Mouse (Mus musculus): ENCODE measurements around the gene Park7. TPM values are rescaled to one million over a fixed set of nuclear protein-coding genes. Genes with fewer than 3 reads are reported as not detected.

Park7 gene
- polyA plus RNA-seq, 1 experiment from 2014 or later: 417 TPM

DNA sequence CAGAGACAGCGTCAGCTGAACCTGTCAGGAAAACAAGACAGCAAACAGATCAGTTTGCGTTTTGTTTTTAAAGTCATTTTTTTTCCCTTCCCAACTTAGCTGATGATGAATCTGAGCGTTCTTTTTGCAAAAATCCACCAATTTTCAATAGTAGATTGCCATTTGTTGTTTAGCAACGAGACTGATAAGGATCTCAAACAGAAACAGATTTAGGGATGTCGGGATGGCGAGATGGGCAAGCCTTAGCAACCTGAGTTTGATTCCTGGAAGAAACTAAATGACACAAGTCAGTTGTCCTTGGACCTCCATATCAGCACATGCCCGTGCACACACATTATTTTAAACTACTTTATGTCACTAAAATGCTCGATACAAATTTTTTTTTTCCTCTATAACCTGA lies 41.6 kb downstream of the Park7 start:
- H3K27ac ChIP-seq (ENCODE audit: low read depth, low read length): no peak overlapping the region
- no peaks in the 10 kb centered on the region for H3K9me3 ChIP-seq (ENCODE audit: control insufficient read depth, low read length)
- peaks cover 14% of the 10 kb centered on the region for H3K4me1 ChIP-seq (ENCODE audit: control insufficient read depth, insufficient read depth, low read length)
- DNase-seq (ENCODE audit: low spot score) (no peak), ATAC-seq (ENCODE audit: insufficient read depth, low FRiP score, low TSS enrichment) (no peak)
- no peak overlapping the region for H3K9ac ChIP-seq (ENCODE audit: low read length)
- no peak overlapping the region for H3K4me2 ChIP-seq (ENCODE audit: low read depth)
- H3K36me3 ChIP-seq (ENCODE audit: control insufficient read depth, insufficient read depth, low read length): no peaks in the 10 kb centered on the region
- 89% methylated on average over 8 of the region's 8 CpGs for WGBS
- no peaks in the 10 kb centered on the region for H3K27me3 ChIP-seq (ENCODE audit: control insufficient read depth, insufficient read depth, low read length)
- H3K4me3 ChIP-seq (ENCODE audit: low read depth, low read length): no peak overlapping the region

DNA sequence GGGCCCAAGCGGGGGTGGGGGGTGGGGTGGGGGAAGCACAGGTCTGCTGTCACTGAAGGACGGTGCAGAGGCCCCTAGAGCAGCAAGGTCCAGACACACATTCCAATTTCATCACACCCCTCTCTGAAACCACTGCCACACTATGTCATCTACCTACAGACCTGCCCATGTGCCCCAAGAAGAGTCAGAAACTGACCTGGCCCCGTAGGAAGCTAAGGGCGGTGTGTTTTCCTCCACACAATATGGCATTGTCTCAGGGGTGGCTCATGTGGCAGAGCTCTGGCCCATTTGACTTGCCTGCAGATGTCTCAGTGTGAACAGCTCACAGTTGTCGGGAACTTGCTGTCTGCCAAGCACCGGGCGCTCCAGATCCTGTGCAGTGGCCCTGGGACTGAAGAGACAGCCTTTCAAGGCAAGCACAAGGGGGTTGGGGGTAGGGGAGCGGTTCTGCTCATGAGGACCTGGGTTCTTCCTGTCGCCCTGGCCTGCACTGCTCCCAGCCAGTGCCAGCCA lies 42.0 kb downstream of the Park7 start:
- DNase-seq (ENCODE audit: low spot score): no peak

GRCm38 (mm10) chr4:150871392-150872138 lies 42.7 kb downstream of the Park7 start:
- Histone ChIP-seq H3K9me3 (ENCODE audit: control insufficient read depth, low read length) (no peaks in the 10 kb centered on the region), H3K36me3 (ENCODE audit: control insufficient read depth, insufficient read depth, low read length) (peaks cover 4% of the 10 kb centered on the region), H3K4me1 (ENCODE audit: control insufficient read depth, insufficient read depth, low read length) (peaks cover 14% of the 10 kb centered on the region), H3K4me2 (ENCODE audit: low read depth) (no peak overlapping the region), H3K4me3 (ENCODE audit: low read depth, low read length) (no peak overlapping the region), H3K27ac (ENCODE audit: low read depth, low read length) (peak overlapping the region; percentile 49), H3K9ac (ENCODE audit: low read length) (peak overlapping the region; percentile 14; the same call in 1 of the 2 replicates), H3K27me3 (ENCODE audit: control insufficient read depth, insufficient read depth, low read length) (no peaks in the 10 kb centered on the region)
- ATAC-seq (ENCODE audit: insufficient read depth, low FRiP score, low TSS enrichment) (no peak), DNase-seq (ENCODE audit: low spot score) (peak; percentile 34)
- 37% methylated on average over 10 of the region's 10 CpGs for WGBS

More for the DNA sequence above, 42.0 kb downstream of the Park7 start:
- H3K4me1 ChIP-seq (ENCODE audit: control insufficient read depth, insufficient read depth, low read length): peaks cover 14% of the 10 kb centered on the region
- H3K9ac ChIP-seq (ENCODE audit: low read length): peak overlapping the region; percentile 14; the same call in 1 of the 2 replicates
- H3K36me3 ChIP-seq (ENCODE audit: control insufficient read depth, insufficient read depth, low read length): no peaks in the 10 kb centered on the region
- H3K4me2 ChIP-seq (ENCODE audit: low read depth): no peak overlapping the region
- H3K4me3 ChIP-seq (ENCODE audit: low read depth, low read length): no peak overlapping the region
- peak overlapping the region; percentile 49 for H3K27ac ChIP-seq (ENCODE audit: low read depth, low read length)
- ATAC-seq (ENCODE audit: insufficient read depth, low FRiP score, low TSS enrichment): no peak
- H3K9me3 ChIP-seq (ENCODE audit: control insufficient read depth, low read length): no peaks in the 10 kb centered on the region
- 43% methylated on average over 9 of the region's 9 CpGs for WGBS
- H3K27me3 ChIP-seq (ENCODE audit: control insufficient read depth, insufficient read depth, low read length): no peaks in the 10 kb centered on the region

DNA sequence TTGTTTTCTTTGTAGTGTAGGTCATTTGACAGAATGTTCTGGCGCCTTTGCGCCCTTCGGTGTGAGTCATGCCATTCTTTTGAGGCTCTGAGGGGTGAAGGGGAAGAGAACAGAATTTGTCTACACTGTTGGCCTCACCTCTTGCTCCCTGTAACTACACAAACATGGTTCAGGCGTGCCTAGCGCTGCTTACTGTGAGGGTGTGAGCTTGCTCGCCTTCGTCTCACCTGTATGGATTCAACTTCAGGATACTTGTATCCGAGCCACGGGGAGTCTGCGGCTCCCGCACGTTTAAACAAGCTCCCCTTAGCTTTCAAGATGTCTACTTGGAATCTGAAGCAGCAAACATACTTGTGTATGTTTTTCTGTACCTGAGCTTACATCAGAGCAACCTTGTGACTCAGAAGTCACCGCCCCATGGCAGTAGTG lies 43.3 kb downstream of the Park7 start:
- H3K4me3 ChIP-seq (ENCODE audit: low read depth, low read length): no peak overlapping the region
- 89% methylated on average over 13 of the region's 13 CpGs for WGBS
- H3K9ac ChIP-seq (ENCODE audit: low read length): no peak overlapping the region
- H3K27ac ChIP-seq (ENCODE audit: low read depth, low read length): no peak overlapping the region
- no peaks in the 10 kb centered on the region for H3K27me3 ChIP-seq (ENCODE audit: control insufficient read depth, insufficient read depth, low read length)
- DNase-seq (ENCODE audit: low spot score): no peak
- H3K4me2 ChIP-seq (ENCODE audit: low read depth): no peak overlapping the region
- H3K4me1 ChIP-seq (ENCODE audit: control insufficient read depth, insufficient read depth, low read length): peaks cover 14% of the 10 kb centered on the region
- no peaks in the 10 kb centered on the region for H3K9me3 ChIP-seq (ENCODE audit: control insufficient read depth, low read length)
- H3K36me3 ChIP-seq (ENCODE audit: control insufficient read depth, insufficient read depth, low read length): peaks cover 8% of the 10 kb centered on the region
- ATAC-seq (ENCODE audit: insufficient read depth, low FRiP score, low TSS enrichment): no peak

DNA sequence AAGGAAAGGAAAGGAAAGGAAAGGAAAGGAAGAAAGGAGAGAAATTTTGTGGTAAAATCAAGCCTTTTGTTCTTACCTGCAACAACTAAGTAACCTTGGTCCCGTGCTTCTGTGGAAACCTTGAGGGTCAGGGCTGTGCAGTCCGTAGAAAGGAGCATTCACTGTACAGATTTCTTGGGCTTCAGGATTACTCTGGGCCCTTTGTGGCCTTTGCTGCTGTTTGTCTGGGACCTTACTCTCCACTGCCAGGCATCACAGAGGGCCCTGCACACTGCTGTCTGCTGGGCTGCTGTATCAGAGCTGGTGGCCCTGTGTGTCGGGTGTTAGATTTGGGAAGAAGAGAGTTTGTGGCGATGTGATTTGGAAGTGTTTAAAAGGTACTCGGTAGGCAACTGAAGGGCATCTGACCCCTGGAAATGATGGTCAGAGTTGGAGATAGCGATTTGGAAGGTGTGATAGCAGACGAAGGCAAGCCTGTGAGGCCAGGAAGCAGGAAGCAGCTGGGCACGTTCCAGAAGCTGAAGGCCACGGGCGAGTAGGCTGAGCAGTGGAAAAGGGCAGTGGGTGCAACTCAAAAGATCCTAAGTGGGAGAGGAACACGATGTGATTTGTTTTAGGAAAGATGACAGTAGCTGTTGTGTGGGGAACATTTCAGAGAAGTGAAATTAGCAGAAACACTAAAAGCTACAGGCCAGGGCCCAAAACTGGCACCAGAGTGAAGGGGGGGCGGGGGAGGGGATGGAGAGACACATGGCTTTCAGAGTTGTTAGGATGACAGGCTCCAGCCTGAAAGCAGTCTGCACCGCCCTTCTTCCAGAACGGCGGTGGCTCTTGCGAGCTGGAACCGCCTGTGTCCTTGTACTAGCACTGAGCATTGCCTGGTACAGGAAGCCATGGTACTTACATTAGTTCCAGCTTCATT lies 44.7 kb downstream of the Park7 start:
- Histone ChIP-seq H3K9me3 (ENCODE audit: control insufficient read depth, low read length) (no peaks in the 10 kb centered on the region), H3K36me3 (ENCODE audit: control insufficient read depth, insufficient read depth, low read length) (peaks cover 9% of the 10 kb centered on the region), H3K27me3 (ENCODE audit: control insufficient read depth, insufficient read depth, low read length) (no peaks in the 10 kb centered on the region), H3K9ac (ENCODE audit: low read length) (no peak overlapping the region), H3K27ac (ENCODE audit: low read depth, low read length) (no peak overlapping the region), H3K4me1 (ENCODE audit: control insufficient read depth, insufficient read depth, low read length) (peaks cover 14% of the 10 kb centered on the region), H3K4me2 (ENCODE audit: low read depth) (no peak overlapping the region), H3K4me3 (ENCODE audit: low read depth, low read length) (no peak overlapping the region)
- ATAC-seq (ENCODE audit: insufficient read depth, low FRiP score, low TSS enrichment): no peak
- 72% methylated on average over 17 of the region's 17 CpGs for WGBS
- no peak for DNase-seq (ENCODE audit: low spot score)

- ATAC-seq (ENCODE audit: insufficient read depth, low FRiP score, low TSS enrichment) (no peak), DNase-seq (ENCODE audit: low spot score) (no peak)
- Histone ChIP-seq H3K9ac (ENCODE audit: low read length) (no peak overlapping the region), H3K36me3 (ENCODE audit: control insufficient read depth, insufficient read depth, low read length) (peaks cover 9% of the 10 kb centered on the region), H3K4me2 (ENCODE audit: low read depth) (no peak overlapping the region), H3K4me1 (ENCODE audit: control insufficient read depth, insufficient read depth, low read length) (peaks cover 14% of the 10 kb centered on the region), H3K4me3 (ENCODE audit: low read depth, low read length) (no peak overlapping the region), H3K9me3 (ENCODE audit: control insufficient read depth, low read length) (no peaks in the 10 kb centered on the region), H3K27me3 (ENCODE audit: control insufficient read depth, insufficient read depth, low read length) (no peaks in the 10 kb centered on the region), H3K27ac (ENCODE audit: low read depth, low read length) (no peak overlapping the region)
- WGBS: 90% methylated on average over 2 of the region's 2 CpGs
These were observed 45.4 kb downstream of the Park7 start for GRCm38 (mm10) chr4:150868859-150869258.

- Histone ChIP-seq H3K9ac (ENCODE audit: low read length) (no peak overlapping the region), H3K27ac (ENCODE audit: low read depth, low read length) (no peak overlapping the region), H3K36me3 (ENCODE audit: control insufficient read depth, insufficient read depth, low read length) (peaks cover 9% of the 10 kb centered on the region), H3K4me3 (ENCODE audit: low read depth, low read length) (no peak overlapping the region), H3K4me1 (ENCODE audit: control insufficient read depth, insufficient read depth, low read length) (peaks cover 17% of the 10 kb centered on the region), H3K27me3 (ENCODE audit: control insufficient read depth, insufficient read depth, low read length) (no peaks in the 10 kb centered on the region), H3K9me3 (ENCODE audit: control insufficient read depth, low read length) (no peaks in the 10 kb centered on the region), H3K4me2 (ENCODE audit: low read depth) (no peak overlapping the region)
- DNase-seq (ENCODE audit: low spot score) (no peak), ATAC-seq (ENCODE audit: insufficient read depth, low FRiP score, low TSS enrichment) (no peak)
- 90% methylated on average over 6 of the region's 6 CpGs for WGBS
These were observed 46.1 kb downstream of the Park7 start for GRCm38 (mm10) chr4:150868161-150868560.

- H3K36me3 ChIP-seq (ENCODE audit: control insufficient read depth, insufficient read depth, low read length): peaks cover 9% of the 10 kb centered on the region
- DNase-seq (ENCODE audit: low spot score): no peak
- WGBS: 95% methylated on average over 12 of the region's 12 CpGs
These were observed 47.7 kb downstream of the Park7 start for GRCm38 (mm10) chr4:150866494-150866893.

More at GRCm38 (mm10) chr4:150866494-150866893, 47.7 kb downstream of the Park7 start:
- H3K9me3 ChIP-seq (ENCODE audit: control insufficient read depth, low read length): no peaks in the 10 kb centered on the region
- peaks cover 6% of the 10 kb centered on the region for H3K4me1 ChIP-seq (ENCODE audit: control insufficient read depth, insufficient read depth, low read length)
- ATAC-seq (ENCODE audit: insufficient read depth, low FRiP score, low TSS enrichment): no peak
- no peak overlapping the region for H3K9ac ChIP-seq (ENCODE audit: low read length)
- no peak overlapping the region for H3K27ac ChIP-seq (ENCODE audit: low read depth, low read length)
- H3K27me3 ChIP-seq (ENCODE audit: control insufficient read depth, insufficient read depth, low read length): no peaks in the 10 kb centered on the region
- no peak overlapping the region for H3K4me2 ChIP-seq (ENCODE audit: low read depth)
- no peak overlapping the region for H3K4me3 ChIP-seq (ENCODE audit: low read depth, low read length)

Measured in neural tube, embryonic 11.5 days (tissue).